Mouse (Mus musculus): Measurements from ENCODE around the gene Wipf1.

- TF ChIP-seq TCF3 (IDR thresholded peaks at IDR 0.05; ENCODE audit: insufficient read length, low read depth) (no peak), POLR2A (IDR thresholded peaks at IDR 0.05; ENCODE audit: insufficient read length, low read depth) (no peak), MYOD1 (IDR thresholded peaks at IDR 0.05; ENCODE audit: control insufficient read depth in 1 of 3, insufficient read length in 2 of 3, low read depth in 2 of 3) (no peak), SRF (IDR thresholded peaks at IDR 0.05; ENCODE audit: control insufficient read depth, insufficient read length, low read depth) (no peak), USF1 (IDR thresholded peaks at IDR 0.05; ENCODE audit: low read depth) (no peak), POLR2AphosphoS2 (IDR thresholded peaks at IDR 0.05; ENCODE audit: insufficient read length, low read depth) (no peak), MAX (IDR thresholded peaks at IDR 0.05; ENCODE audit: low read depth) (no peak)
Measured at GRCm38 (mm10) chr2:73573556-73573955, 44.0 kb upstream of the Wipf1 start.
